17 mouse cellular contexts compared by ENCODE assay signal in genomic region chr16:70952937-70953336, GRCm38 (mm10).
"Had no signal": no experiment of that assay in that cellular context is flagged by ENCODE, and none has a peak within 500 bp of the region (broad histone marks: within the 10 kb centered on the region; RNA-seq: fewer than 3 reads in every experiment).

No protein-coding gene starts in this region.

- H3K27me3 ChIP-seq: neural tube, embryonic 12.5 days; neural tube, embryonic 13.5 days; neural tube, embryonic 15.5 days; stomach, embryonic 15.5 days had no signal

- H3K9ac ChIP-seq: neural tube, embryonic 12.5 days; neural tube, embryonic 13.5 days; neural tube, embryonic 15.5 days; stomach, embryonic 15.5 days had no signal

- DNase-seq: retina, postnatal 1 day; right cerebral cortex, adult 18-20 months; right cerebral cortex, postnatal 14 days; right cerebral cortex, postnatal 25 days; right cerebral cortex, postnatal 4 days; spleen, adult 18-20 months; thymus, adult 18-20 months; thymus, adult 2 months; thymus, postnatal 14 days; thymus, postnatal 25 days; thymus, postnatal 36 days; thymus, postnatal 4 days had no signal

- H3K9me3 ChIP-seq: neural tube, embryonic 12.5 days; neural tube, embryonic 13.5 days; neural tube, embryonic 15.5 days; stomach, embryonic 15.5 days had no signal

- H3K27ac ChIP-seq: neural tube, embryonic 12.5 days; neural tube, embryonic 13.5 days; neural tube, embryonic 15.5 days; stomach, embryonic 15.5 days; stomach, postnatal 0 days had no signal

- H3K36me3 ChIP-seq: neural tube, embryonic 12.5 days; neural tube, embryonic 13.5 days; neural tube, embryonic 15.5 days; stomach, embryonic 15.5 days had no signal

- H3K4me3 ChIP-seq: neural tube, embryonic 12.5 days; neural tube, embryonic 13.5 days; neural tube, embryonic 15.5 days; stomach, embryonic 15.5 days had no signal

- H3K4me2 ChIP-seq: neural tube, embryonic 12.5 days; neural tube, embryonic 13.5 days; neural tube, embryonic 15.5 days; stomach, embryonic 15.5 days had no signal

- H3K4me1 ChIP-seq: neural tube, embryonic 12.5 days; neural tube, embryonic 13.5 days; neural tube, embryonic 15.5 days; stomach, embryonic 15.5 days had no signal
